In genomic region chr3:102265146-102265545, GRCm38 (mm10) we compare ENCODE assay signal across 19 mouse cellular contexts.
"Had no signal": no experiment of that assay in that cellular context is flagged by ENCODE, and none has a peak within 500 bp of the region (broad histone marks: within the 10 kb centered on the region; RNA-seq: fewer than 3 reads in every experiment).

No protein-coding gene starts in this region.

- H3K9ac ChIP-seq: limb, embryonic 13.5 days; liver, embryonic 12.5 days; liver, embryonic 15.5 days; lung, embryonic 15.5 days; midbrain, embryonic 12.5 days; midbrain, embryonic 15.5 days; neural tube, embryonic 13.5 days had no signal

- H3K4me3 ChIP-seq: limb, embryonic 10.5 days; limb, embryonic 13.5 days; liver, embryonic 12.5 days; liver, embryonic 15.5 days; lung, embryonic 15.5 days; midbrain, embryonic 12.5 days; midbrain, embryonic 15.5 days; neural tube, embryonic 13.5 days had no signal

- H3K9me3 ChIP-seq: limb, embryonic 10.5 days; limb, embryonic 13.5 days; liver, embryonic 12.5 days; liver, embryonic 15.5 days; lung, embryonic 15.5 days; midbrain, embryonic 12.5 days; midbrain, embryonic 15.5 days; neural tube, embryonic 13.5 days had no signal

- H3K4me1 ChIP-seq: liver, embryonic 12.5 days; liver, embryonic 15.5 days; lung, embryonic 15.5 days; midbrain, embryonic 12.5 days; midbrain, embryonic 15.5 days had no signal

- H3K27me3 ChIP-seq: limb, embryonic 13.5 days; liver, embryonic 12.5 days; liver, embryonic 15.5 days; midbrain, embryonic 12.5 days; midbrain, embryonic 15.5 days; neural tube, embryonic 13.5 days had no signal

- H3K4me2 ChIP-seq: limb, embryonic 13.5 days; liver, embryonic 12.5 days; liver, embryonic 15.5 days; lung, embryonic 15.5 days; midbrain, embryonic 12.5 days; midbrain, embryonic 15.5 days; neural tube, embryonic 13.5 days had no signal

- H3K36me3 ChIP-seq: limb, embryonic 10.5 days; limb, embryonic 13.5 days; liver, embryonic 12.5 days; liver, embryonic 15.5 days; lung, embryonic 15.5 days; midbrain, embryonic 12.5 days; midbrain, embryonic 15.5 days; neural tube, embryonic 13.5 days had no signal

- DNase-seq: kidney, adult 9 months; kidney, postnatal 14 days; kidney, postnatal 4 days; liver; lung, adult 18-20 months; lung, postnatal 14 days; thymus, adult 2 months; thymus, postnatal 14 days; thymus, postnatal 4 days had no signal

- ATAC-seq: liver, embryonic 12.5 days; midbrain, embryonic 15.5 days had no signal

- H3K27ac ChIP-seq: limb, embryonic 10.5 days; limb, embryonic 13.5 days; liver, embryonic 12.5 days; liver, embryonic 15.5 days; lung, embryonic 15.5 days; macrophage; midbrain, embryonic 12.5 days; midbrain, embryonic 15.5 days; neural tube, embryonic 13.5 days; stomach, postnatal 0 days had no signal
